Mouse (Mus musculus): ENCODE results near the gene Tnni3.

DNA sequence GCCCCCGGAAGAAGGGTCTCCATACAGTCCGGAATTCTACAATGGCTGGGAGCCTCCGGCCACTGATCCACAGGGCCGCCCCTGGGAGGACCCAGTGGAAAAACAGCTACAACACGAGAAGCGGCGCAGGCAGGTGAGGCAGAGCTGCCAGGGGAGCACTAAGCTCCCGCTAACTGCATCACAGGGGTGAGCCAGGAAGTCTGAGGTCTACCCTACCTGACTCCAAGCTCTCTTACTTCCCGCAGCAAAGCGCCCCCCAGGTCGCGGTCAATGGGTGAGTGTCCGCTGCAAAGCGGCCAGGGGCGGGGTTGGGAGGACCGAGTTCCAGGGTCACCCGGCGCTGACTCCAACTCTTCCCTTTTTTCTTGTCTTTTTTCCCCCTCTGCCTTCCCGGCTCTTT, 50.1 kb downstream of the Tnni3 start:
- TF ChIP-seq POLR2A (IDR thresholded peaks at IDR 0.05; ENCODE audit: low read depth, low read length): no peak
- TF ChIP-seq CTCF (conservative IDR thresholded peaks at IDR 0.05; ENCODE audit: insufficient read depth, insufficient read length, low read depth, low read length): no peak

All from kidney, adult 2 months (tissue).